Mouse (Mus musculus) ES-CJ7 (cell line): ENCODE data around the gene Btbd6.

Experiments used
- DNase-seq: peaks from one replicate; pipeline ENCODE4 v3.0.0; 2011; ENCODE audit warnings: low read depth, low spot score

Btbd6 gene

GRCm38 (mm10) chr12:113004993-113005392 is 28.7 kb downstream of the Btbd6 start:
- DNase-seq, result peak; percentile 31

GRCm38 (mm10) chr12:113011702-113012360 is 35.5 kb downstream of the Btbd6 start:
- no peak for DNase-seq

GRCm38 (mm10) chr12:113012443-113012842 is 36.2 kb downstream of the Btbd6 start:
- no peak for DNase-seq

- DNase-seq, result no peak
These were observed 36.8 kb downstream of the Btbd6 start for GRCm38 (mm10) chr12:113013021-113013491.

GRCm38 (mm10) chr12:113013604-113014558 is 37.6 kb downstream of the Btbd6 start, which contains the start of gene Pacs2:
TSS of gene Pacs2 (plus strand) at chr12:113014508.
- DNase-seq, result peak; percentile 74

GRCm38 (mm10) chr12:113014561-113015556 is 38.6 kb downstream of the Btbd6 start:
- peak; percentile 38 for DNase-seq

GRCm38 (mm10) chr12:113015956-113016355 is 39.7 kb downstream of the Btbd6 start:
- no peak for DNase-seq

GRCm38 (mm10) chr12:113016976-113017375 is 40.7 kb downstream of the Btbd6 start:
- no peak for DNase-seq

GRCm38 (mm10) chr12:113017429-113017984 is 41.2 kb downstream of the Btbd6 start:
- no peak for DNase-seq

- no peak for DNase-seq
These were observed 42.5 kb downstream of the Btbd6 start for GRCm38 (mm10) chr12:113018763-113019162.

- DNase-seq, result no peak
These were observed 45.2 kb downstream of the Btbd6 start for GRCm38 (mm10) chr12:113021488-113021887.

GRCm38 (mm10) chr12:113023082-113023481 is 46.8 kb downstream of the Btbd6 start:
- DNase-seq, result no peak

GRCm38 (mm10) chr12:113026557-113026956 is 50.3 kb downstream of the Btbd6 start:
- peak; percentile 21 for DNase-seq

GRCm38 (mm10) chr12:113027495-113027894 is 51.2 kb downstream of the Btbd6 start:
- DNase-seq, result no peak

- no peak for DNase-seq
These were observed 51.8 kb downstream of the Btbd6 start for GRCm38 (mm10) chr12:113028067-113028466.
